Mouse (Mus musculus) v-Abl transformed pro-B cells (cell line): ENCODE measurements around the gene Vgll4.

Source experiments
- in situ Hi-C, 2 experiments: fragments of 400-800 bp; cut with MboI; formaldehyde crosslinking; loops; one replicate each; pipeline ENCODE4 v1.15.1; 2025; ENCODE audit not compliant: unreplicated experiment in 2 of 2

Gene Vgll4

DNA sequence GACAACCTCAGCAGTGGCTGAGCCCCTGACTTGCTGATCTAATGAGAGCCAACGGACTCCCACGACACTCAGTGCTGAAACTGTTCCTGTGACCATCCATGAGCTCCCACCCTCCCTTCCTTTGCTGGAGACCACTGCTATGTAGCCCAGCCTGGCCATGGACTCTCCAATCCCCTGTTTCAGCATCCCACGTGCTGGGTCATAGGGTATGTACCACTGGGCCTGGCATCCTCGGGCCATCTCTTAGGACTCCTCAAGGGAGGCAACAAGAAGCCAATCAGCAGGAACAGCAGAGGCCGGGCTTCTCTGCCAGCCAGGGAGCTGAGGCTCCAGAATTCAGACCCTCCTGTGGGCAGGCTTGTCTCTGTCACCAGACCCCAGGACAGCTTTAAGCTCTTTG is 87.6 kb downstream of the Vgll4 start:
- in situ Hi-C loops: no loop called here

DNA sequence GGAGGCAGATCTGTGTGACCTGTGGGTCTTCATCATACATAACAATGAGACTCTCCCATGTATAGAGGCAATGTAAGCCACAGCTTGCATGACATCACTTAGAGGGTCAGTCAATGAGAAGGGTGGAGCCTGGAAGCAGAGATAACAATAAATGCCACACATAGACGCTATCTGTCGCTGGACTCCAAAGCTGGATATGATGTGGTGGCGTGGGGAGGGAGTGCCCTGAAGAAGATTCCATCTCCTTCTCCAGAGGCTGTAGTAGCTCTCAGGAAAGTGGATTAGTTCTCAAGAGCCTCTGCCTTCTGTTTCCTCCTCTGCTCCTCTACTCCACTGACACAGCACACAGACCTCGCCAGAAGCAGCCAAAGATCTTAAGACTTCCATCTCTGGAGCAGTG is 89.0 kb downstream of the Vgll4 start:
- in situ Hi-C loops: no loop called here

DNA sequence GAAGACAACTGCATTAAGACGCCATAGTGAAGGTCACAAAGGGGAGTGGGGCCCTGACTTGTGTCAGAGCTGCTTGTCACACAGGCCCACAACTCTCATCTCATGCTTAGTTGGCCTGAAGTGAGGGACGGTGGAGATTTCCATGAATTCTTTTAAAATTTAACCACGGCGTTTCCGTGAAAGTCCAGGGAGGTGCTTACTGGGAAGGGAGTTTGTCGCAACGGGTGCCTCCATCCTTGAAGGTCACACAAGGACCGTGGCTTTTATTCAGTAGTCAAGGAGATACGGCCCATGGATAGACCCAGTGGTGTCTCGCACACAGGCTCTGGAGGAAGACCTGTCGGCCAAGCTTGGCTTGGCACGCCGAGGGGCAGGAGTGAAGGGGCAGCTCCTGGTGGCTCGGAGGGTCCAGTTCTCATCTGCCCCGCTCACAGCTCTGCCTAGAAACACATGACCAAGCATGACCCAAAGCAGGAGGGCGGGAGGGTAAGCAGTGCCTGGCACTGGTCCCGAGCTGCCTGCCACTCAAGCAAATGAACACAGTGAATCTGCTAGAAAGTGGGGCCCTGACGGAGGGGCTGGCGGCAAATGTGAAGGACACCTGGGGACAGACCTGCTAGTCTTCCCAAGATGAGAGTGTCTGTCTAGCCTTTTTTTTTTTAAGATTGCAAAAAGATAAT is 90.8 kb downstream of the Vgll4 start:
- in situ Hi-C loops: loop anchor here (5.0 to 10.0 kb wide), 2 partner anchors 38 to 104 kb away; no protein-coding TSS in a partner anchor

DNA sequence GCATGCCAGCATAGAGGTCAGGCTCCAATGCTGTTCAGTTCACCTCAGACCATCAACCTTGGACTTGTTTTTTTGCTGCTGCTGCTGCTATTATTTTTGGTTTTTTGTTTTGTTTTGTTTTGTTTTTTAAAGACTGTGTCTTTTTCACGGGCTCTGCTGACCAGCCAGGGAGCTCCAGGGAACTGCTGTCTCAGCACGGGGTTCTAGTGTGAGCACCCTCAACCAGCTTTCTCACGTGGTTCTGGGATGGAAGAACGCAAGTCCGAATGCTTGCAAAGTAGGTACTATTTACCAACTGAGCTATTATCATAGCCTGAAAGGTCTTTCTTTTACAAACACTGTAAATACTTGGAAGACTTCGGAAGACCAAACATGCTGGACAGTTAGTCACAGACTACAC is 93.2 kb downstream of the Vgll4 start:
- in situ Hi-C loops: loop anchor here (5.0 to 10.0 kb wide), 2 partner anchors 41 to 102 kb away; no protein-coding TSS in a partner anchor

DNA sequence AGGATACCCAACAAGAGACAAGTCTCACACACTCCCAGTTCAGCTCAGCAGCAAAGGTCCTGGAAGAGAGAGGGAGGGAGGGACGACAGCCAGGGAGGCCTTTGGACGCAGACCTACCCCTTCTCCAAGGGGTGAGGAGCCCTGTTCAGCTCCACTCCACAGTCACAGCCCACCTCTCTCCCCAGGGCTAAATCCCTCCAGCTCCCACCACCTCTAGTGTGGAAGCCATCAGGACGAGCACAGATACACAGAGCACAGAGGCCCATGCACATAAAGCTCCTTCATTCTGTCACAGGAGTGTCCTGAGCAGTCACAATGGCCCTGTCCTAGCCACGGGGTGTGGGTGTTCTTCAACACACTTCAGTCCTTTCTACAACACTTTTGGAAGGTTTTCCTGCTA is 93.8 kb downstream of the Vgll4 start:
- in situ Hi-C loops: loop anchor here (5.0 to 10.0 kb wide), 2 partner anchors 41 to 101 kb away; no protein-coding TSS in a partner anchor

DNA sequence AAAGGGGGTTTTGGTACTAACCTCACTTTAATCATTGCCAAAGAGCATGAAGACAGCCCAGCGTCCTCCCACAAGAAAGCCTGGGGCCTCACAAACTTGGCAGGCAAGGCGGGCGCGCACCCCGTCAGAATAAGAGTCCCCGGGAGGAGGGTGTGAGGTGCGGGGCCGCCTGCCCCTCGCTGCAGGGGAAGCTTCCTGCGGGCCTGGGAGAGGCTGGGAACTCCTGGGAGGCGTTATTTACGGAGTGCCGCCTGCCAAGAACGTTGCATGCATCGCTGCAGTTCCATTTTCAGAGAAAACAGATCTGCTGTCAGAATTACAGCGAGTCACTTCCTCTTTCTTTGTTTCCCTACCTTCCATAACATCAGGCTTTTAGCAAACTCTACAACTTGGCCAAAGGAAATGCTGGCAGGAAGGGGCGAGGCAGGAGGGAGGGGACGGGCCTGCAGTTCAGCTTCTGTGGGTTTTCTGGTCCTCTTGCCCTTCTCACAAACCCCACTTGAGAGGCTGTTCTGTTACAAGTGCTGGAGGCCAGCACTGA is 94.7 kb downstream of the Vgll4 start:
- in situ Hi-C loops: loop anchor here (5.0 to 10.0 kb wide), 2 partner anchors 42 to 100 kb away; no protein-coding TSS in a partner anchor

DNA sequence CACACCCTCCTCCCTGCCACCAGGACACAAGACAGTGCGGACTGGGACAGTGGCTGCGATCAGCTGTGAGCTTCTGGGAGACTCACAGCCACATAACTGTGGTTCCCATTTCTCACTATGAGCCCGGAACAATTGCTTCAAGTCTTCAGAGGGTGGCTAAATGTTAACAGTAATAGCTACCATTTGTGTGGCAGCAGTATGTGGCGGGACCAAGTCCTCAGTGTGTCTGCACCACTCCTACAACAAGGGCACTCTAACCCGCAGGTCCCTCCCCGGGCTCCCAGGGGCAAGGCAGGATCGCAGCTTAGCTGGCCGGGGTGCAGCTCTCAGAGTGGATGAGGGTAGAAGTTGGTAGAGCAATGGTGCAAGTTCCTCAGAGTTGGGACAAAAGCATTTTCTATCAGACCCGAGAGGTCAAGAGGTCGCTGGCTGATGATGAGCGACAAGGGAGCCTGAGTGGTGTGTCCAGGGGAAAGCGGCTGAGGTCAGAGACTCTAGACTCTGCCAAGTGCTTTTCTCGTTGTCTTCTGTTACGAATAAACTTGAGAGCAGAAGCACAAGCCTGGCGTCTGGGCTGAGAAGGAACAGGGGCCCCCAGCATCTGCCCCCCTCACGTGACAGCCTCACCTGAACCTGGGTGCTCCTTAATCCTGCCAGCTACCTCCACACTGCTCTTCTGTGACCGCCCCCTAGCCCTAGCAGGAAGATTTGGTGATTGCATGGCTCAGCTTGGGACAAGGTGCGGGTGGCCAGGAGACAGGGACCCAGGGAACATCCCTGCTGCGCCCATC is 95.5 kb downstream of the Vgll4 start:
- in situ Hi-C loops: loop anchor here (5.0 to 10.0 kb wide), 3 partner anchors 43 to 152 kb away; no protein-coding TSS in a partner anchor

DNA sequence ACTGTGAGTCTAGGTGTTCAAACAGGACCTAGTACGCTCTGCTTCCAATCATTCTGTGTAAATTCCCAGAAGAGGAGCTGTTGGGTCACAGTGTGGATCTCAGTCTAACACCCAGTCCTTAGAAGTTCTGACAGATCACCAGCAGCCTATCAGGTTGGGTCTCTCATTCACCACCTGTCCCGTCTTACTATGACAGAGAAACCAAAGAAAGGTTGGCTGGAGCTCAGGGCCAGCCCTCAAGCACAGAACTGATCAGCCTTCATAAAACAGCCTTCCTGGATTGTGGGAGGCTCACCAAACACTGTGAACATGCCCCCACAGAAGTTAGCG is 96.0 kb downstream of the Vgll4 start:
- in situ Hi-C loops: loop anchor here (5.0 to 10.0 kb wide), 3 partner anchors 44 to 151 kb away; no protein-coding TSS in a partner anchor

DNA sequence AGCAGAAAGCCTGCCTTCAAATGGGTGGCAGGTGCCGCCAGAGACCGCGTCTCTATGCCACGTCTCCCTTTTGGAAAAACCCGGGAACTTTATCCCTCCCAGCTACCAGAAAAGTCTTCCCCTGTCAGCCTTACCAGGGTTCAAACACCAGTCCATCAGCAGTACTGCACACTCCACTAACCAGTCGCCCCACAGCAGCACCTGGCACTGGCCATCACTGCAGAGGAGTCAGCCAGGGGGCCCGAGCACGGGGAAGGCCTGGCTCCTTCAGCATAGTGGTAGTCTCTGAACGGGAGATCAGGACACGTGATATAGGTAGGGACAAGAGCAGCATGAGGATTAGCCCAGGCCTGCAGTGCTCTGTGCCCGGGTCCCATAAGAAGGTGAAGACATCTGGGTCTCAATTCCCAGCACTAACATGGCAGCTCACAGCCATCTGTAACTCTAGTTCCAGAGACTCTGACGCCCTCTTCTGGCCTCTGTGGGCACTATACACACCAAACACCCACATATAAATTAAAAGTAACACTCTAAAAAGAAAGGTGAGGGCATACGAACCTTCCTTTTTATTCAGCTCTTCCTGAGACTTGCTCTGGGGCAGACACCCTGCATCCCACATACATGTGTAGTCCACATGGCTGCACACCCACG is 98.7 kb downstream of the Vgll4 start:
- in situ Hi-C loops: loop anchor here (5.0 to 10.0 kb wide), 3 partner anchors 46 to 149 kb away; no protein-coding TSS in a partner anchor

DNA sequence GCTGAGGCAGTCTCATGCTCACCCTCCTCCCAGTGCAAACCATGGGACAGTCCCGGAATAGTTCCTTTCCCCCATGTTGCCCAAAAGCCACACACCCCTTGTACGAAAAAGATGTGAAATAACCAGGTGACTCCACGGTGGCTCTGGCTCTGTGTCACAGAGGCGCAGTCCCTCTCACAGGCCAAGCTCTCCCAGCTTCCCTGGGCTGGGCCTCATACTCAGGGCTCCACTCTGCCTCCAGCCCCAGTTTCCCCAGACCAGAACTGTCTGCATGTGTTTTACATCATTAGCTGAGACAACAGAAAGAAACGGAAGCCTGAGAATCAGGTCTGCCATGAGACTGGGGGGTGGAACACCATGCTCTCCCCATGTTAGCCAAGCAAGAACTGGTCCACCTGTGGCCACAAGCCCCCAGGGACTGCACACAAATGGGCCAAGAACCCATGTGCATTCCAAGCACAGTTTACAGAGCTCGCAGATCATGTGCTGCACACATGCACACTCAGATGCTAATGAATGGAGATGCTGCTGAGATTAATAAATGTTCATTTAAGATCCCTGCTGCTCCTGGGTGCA is 100.2 kb downstream of the Vgll4 start:
- in situ Hi-C loops: loop anchor here (5.0 to 10.0 kb wide), 3 partner anchors 48 to 147 kb away; no protein-coding TSS in a partner anchor

DNA sequence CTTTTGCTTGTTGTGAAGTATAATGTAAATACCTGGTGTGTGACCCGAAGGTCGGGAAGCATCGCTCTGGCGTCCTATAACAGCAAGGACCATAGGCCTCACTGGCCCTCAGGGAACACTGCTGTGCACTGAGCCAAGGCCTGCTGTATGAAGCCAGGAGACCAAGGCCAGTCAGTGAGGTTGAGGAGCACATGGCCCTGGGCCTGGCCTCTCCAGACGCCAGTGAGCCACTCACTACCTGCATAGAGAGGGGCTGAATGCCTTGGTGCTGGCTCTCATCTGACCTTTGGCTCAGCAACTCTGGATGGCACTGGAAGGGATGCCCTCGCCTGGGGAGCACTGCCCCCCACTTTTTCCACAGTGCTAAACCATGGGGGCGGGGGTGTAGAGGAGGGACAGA is 101.1 kb downstream of the Vgll4 start:
- in situ Hi-C loops: no loop called here

DNA sequence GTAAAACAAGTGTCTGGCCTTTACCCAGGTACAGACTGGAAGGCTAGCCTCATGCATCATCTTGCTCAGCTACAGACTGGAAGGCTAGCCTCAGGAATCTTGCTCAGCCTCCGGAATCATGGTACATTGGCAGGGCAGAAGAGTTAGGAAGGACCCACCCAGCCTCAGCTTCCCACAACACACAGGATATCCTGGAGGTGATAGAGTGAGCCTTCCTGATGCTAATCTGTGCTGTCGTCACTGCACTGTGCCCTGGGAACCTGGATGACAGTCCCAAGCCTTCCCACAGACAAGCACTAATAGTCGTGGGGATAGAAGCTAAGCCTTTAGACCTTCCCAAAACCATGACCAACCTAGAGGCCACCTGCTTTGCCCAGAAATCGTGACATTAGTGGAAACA is 103.2 kb downstream of the Vgll4 start:
- in situ Hi-C loops: no loop called here

DNA sequence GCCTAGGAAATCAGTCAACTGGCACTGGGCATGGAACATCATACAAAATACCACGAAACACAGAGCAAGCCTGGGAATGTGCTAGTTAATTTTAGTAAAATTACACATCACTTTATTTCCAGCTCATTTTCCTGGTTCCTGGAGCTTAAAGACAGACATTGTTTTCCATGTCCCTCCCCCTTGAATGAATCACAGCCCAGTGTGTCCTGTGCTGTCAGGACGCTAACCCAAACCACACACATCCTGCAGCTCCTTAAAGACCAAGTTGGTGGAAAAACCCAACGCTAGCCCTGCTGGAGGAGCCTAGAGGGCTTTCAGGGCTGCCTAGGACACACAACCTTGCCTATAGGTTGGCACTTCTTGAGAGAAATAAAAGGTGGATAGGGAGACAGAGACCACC is 103.7 kb downstream of the Vgll4 start:
- in situ Hi-C loops: no loop called here

DNA sequence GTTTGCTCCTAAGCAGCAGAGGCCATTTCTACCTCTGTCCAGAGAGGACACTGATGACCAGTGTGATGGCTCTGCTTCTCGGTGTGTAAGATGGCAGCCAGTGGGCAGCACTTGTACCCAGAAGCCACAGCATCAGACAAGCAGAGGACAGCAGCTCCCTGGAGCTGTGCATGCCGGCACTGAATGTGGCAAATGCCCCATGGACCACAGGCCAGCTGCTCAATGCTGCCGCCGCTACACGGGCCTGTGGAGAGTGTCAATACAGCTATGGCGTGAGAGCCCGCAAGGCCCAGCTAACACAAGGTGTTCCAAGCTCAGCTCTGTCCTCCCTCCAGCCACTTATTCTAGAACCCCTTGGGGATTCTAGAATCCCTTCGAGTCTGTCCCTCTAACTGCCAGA is 105.4 kb downstream of the Vgll4 start:
- in situ Hi-C loops: no loop called here

DNA sequence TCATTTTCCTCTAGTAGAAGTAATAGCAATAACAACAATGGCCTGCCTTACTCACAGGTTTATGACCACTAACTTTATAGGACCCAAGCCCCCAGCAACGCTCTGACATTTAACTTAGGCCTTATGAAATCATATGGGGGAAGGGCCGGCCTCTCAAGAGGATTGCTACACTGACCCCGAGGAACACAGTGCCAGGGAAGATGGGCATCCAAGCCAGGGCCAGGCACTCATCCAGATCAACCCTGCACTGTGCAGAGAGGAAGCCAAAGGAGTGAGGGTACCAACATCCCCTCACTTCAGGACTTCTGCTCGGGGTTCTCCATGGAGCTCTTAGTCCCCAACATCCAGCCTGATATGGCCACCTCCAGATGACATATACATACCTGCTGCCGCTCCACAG is 106.3 kb downstream of the Vgll4 start:
- in situ Hi-C loops: no loop called here

DNA sequence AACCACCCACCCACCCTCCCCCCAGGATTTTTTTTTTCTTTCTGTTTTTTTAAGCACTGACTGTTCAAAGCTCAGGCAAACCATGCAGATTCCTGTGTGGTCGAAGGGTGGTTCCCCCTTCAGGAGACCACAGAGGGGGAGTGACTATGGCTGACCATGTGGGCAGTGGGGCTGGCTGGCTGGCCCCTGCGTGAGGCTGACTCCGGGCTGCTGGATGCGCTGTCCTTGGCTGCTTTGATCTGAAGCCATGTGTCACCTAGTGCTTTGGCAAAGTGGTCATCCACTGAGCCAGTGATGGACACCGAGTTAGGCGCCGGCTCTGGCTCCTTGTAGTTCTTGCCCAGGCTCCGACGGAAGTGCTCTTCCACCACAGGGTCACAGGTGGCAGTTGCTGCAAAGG is 107.7 kb downstream of the Vgll4 start:
- in situ Hi-C loops: no loop called here

DNA sequence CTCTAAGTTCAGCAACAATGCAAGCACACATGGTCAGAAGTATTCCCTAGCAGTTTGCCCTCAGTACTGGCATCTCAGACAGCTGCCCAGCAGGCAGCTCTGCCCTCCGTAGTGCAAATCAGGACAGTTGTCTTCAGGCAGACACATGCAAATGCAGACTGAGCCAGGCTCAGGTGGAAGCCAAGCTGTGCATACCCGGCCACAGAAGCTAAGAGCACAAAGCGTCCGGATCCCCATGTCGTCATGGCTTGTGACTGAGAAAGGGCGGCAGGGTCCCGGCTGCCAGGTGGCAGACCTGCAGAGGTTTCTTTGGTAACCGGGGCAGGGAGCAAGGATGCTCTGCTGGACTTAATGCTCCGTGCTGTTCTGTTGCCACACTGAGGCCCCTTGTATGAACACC is 108.2 kb downstream of the Vgll4 start:
- in situ Hi-C loops: no loop called here

DNA sequence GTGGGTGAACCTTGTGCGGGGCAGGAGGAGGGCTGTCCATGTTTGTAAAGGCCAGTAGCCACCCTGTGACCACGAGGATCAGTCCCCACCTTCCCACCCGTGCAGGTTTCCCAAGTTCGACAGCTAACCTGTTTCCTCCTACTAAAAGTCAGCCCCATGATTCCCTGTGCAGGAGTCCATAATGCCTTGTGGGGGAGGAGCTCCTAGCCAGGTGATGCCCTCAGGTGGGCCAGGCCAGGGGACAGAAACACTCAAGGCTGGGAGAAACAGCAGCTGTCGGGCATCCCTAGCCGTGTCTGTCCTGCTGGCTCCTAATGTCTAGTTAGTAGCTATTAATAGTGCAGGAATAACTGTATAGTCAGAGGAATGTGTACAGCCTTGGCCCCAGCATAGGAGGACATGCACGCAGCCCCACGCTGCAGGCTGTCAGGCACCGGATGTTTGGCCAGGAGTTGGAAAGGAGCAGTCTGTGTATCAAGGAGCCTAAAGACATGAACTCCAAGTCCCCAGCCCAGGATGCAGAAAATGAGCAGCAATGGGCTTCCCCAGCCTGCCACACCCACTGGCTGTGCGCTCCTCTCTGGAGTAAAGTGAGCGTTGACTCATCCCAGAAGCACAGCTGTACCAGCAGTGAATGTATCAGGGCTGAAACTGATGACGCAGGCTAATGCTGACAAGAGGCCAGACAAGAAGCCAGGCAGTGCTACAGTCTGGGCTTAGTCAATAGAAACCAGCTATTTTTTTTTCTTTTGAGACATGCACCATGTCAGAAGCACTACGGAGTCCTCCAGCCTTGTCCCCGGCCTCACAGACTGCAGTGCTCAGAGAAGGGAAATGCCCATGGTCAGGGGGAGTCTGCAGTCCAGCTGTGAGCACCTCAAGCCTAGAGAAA is 108.9 kb downstream of the Vgll4 start:
- in situ Hi-C loops: no loop called here

DNA sequence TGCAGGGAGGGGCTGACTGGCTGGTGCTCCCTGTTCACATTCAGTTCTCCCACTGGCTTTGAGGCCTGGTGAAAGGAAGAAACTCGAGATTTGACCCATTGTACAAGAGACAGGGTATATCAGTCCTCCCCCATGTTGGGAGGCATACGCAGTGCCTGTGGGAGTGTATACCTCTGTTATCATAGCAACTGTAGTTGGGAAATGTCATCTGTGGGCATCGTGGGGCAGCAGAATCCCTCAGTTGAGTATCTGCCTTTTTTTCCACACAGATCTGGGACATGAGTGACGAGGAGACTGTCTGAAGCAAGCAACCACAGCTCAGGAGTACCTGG is 111.1 kb downstream of the Vgll4 start:
- in situ Hi-C loops: no loop called here
